Mouse (Mus musculus): ENCODE measurements around the gene Pex26. TPM values are rescaled to one million over a fixed set of nuclear protein-coding genes. Genes with fewer than 3 reads are reported as not detected.

The Pex26 gene
- 1 to 10 TPM; 2.2 to 2.5 (median 2.4) TPM for polyA plus RNA-seq (2017; shearing (Covaris generic))

DNA sequence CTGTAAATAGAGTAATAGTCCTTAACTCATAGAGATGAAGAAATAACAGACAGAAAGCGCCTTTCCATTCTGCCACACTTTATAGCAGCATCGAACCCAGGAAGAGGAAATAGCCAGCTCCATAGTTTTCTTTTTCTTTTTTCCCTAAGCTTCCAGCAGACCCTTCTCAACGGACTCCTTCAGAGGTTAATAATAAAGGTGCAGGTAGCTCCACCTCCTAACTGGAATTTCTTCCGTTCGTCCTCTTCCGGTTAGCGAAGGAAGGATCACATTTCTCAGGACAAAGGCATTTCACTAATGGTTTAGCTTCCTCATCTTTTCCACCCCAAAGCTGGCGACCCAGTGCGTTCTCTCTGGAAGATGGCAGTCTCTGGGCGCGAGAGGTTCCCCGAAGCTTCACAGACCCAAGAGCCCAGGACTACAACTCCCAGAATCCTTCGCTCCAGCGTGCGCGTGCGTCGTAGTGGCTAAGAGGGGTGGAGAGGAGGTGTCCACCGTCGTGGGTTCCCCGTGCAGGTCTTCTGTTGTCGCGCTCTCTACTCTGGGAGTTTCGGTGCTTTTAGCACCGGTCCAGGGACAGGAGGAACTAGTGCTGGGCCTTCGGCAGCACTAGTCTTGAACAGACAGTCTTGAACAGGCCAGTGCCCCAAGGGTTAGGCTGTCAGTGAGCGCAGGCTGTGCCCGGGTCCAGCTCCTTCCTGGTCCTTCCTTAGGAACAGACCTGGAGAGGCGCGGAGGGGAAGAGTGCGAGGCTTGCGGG lies at the start of gene Pex26:
Gene Pex26, plus strand, starts transcription at position 254 of the 760 bp plus-strand sequence.
- ATAC-seq: peak; percentile 90

DNA sequence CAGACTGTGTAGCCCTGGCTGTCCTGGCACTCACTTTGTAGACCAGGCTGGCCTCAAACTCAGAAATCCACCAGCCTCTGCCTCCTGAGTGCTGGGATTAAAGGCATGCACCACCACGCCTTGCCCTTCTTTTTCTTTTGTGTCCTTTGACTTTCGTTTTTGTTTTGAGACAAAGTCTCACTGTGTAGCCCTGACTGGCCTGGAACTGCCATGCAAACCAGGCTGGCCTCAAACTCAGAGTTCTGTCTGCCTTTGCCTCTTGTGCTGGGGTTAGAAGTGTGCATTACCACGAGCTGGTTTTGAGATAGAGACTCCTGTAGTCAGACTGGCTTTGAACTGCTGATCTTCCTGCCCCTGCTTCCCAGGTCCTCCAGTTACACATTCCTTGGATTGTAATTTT lies 49.2 kb upstream of the Pex26 start:
- no peak for ATAC-seq

GRCm38 (mm10) chr6:121134884-121135283 lies 48.6 kb upstream of the Pex26 start:
- ATAC-seq: no peak

- no peak for ATAC-seq
Observed at GRCm38 (mm10) chr6:121137222-121137621, 46.2 kb upstream of the Pex26 start.

GRCm38 (mm10) chr6:121138338-121139040 lies 45.0 kb upstream of the Pex26 start:
- ATAC-seq: no peak

- no peak for ATAC-seq
Observed at GRCm38 (mm10) chr6:121139271-121139670, 44.2 kb upstream of the Pex26 start.

DNA sequence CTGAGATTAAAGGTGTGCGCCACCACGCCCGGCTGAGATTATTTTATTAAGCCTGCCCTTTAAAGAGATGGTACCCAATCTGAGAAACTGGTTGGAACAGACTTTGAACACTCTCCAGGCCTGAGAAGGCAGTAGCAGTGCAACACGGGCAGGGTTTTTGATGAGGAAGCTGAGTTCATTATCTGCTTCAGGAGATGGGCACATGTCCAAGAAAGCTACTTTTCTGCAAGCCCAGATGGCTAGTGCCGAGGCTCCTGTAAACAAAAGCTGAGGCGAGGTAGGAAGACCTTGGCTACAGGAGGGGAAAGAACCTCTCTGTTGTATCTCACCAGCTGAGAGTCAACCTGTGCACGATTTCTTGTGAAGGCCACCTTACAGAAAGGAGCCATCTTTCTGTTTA lies 41.2 kb upstream of the Pex26 start:
- no peak for ATAC-seq

DNA sequence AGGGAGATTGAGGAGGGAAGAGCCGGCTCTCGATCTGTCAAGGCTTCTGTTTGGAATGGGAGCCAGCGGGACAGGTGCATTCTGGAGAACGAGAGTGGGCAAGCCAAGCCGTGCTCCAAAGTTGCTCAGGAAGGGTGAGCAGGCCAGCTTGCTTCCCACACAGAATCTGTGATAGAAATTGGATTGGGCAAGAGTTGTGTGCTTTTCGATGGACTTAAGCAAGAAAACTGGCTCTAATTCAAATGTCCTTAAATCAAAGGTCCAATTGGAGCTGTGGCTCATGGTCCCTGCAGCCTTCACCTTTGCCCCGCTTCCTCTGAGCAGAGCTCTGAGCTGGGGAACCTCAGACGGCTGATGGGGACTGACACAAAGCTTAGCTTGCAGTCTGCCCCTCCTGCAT lies 40.0 kb upstream of the Pex26 start:
- no peak for ATAC-seq

- no peak for ATAC-seq
Observed at GRCm38 (mm10) chr6:121144066-121144465, 39.4 kb upstream of the Pex26 start.

- no peak for ATAC-seq
Observed at GRCm38 (mm10) chr6:121145010-121145604, 38.4 kb upstream of the Pex26 start.

- no peak for ATAC-seq
Observed at GRCm38 (mm10) chr6:121145906-121146305, 37.6 kb upstream of the Pex26 start.

DNA sequence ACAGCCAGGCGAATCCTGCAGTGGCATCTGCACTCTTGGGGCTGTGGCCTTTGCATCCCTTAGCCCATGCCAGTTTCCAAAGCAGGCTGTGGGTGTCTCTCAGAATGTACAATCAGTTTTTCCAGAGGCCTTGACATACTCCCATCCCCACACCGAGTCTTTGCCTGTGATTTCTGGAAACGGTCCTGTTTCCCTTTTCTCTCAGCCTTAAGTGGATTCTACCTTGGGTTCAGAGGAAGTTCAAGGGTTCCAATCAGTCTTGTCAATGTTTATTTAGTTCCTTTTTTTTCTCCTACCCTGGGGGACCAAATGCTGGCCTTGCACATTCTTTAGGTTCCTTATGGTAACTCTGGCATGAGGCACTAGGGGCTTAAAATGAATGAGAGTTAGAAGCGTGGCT lies 36.7 kb upstream of the Pex26 start:
- ATAC-seq: no peak

- ATAC-seq: no peak
Observed at GRCm38 (mm10) chr6:121148360-121148759, 35.1 kb upstream of the Pex26 start.

GRCm38 (mm10) chr6:121149420-121149819 lies 34.0 kb upstream of the Pex26 start:
- no peak for ATAC-seq

- no peak for ATAC-seq
Observed at GRCm38 (mm10) chr6:121150126-121150525, 33.3 kb upstream of the Pex26 start.

- no peak for ATAC-seq
Observed at GRCm38 (mm10) chr6:121151732-121152131, 31.7 kb upstream of the Pex26 start.

- no peak for ATAC-seq
Observed at GRCm38 (mm10) chr6:121153177-121153576, 30.3 kb upstream of the Pex26 start.

DNA sequence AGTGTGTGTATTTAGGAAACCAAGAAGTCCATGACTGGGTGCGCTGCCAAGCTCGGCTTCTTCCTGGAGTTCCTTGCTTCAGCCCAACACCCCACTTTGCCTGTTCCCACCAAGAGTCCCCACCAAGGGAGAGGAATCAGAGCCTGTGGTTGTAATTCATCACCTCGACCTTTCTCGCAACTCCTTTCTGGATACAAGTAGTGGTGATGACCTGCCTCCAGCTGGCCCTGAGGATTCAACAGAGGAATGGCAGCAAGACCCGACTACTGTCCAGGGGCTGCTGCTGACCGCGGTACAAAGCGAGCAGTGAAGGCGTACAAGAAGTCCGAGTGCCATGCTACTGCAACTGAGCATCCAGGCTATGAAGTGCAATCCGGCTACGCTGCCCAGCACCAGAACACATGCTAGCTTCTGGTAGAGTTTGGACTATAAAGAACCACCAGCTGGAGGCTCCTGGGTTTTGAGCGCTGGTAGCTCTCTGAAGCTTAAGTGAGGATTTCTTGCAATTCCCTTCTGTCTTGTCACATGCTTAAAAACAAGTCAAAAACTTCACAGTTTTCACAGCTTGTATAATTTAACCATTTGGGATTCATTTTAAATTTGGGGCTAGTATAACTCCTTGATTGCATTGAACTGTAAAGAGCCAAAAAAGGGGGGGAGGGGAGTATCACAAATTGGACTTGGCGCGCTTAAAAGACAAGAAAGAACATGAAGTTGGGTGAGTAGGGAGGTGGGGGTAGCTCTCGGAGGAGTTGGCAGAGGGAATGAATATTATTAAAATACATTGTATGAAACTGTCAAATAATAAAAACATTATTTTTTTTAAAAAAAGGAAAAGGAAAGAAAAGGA lies 28.8 kb upstream of the Pex26 start:
- ATAC-seq: no peak

DNA sequence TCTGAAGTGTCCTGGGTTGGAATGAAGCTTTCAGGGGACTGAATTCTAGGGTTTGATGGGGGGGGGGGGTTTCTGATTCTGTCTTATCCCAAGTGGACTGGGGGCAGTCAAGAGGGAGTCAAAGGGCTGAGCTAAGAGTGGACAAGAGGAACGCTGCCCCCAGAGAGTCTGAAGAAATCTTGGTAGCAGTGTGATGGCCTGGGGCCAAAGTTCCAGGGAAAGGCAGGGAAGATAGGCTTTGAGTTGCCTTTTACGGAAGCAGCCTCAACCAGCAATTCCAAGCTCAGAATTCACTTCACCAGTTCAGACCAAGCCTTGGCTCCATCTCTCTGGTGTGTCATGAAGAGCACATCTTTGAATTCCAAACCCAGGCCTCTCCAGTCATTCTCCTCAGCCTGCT lies 27.4 kb upstream of the Pex26 start:
- no peak for ATAC-seq

GRCm38 (mm10) chr6:121159616-121160015 lies 23.9 kb upstream of the Pex26 start:
- ATAC-seq: no peak

GRCm38 (mm10) chr6:121160126-121160525 lies 23.3 kb upstream of the Pex26 start:
- ATAC-seq: no peak

GRCm38 (mm10) chr6:121162616-121163015 lies 20.9 kb upstream of the Pex26 start:
- ATAC-seq: no peak

GRCm38 (mm10) chr6:121166098-121166552 lies 17.3 kb upstream of the Pex26 start:
- ATAC-seq: no peak

Measured in inflammation-experienced regulatory T-cells, adult 6 months (primary cell).